Mouse (Mus musculus) frontal cortex, postnatal 10 days (tissue): ENCODE data around the gene Cib1.
A peak's percentile ranks its signal among the peaks of the same experiment; 100 is the strongest.

ENCODE experiments used
- DNase-seq, 2 experiments: peaks; one replicate each; pipeline ENCODE4 v3.0.0; 2022; ENCODE audit warnings: low spot score in 2 of 2, mixed read lengths in 1 of 2

Gene Cib1

DNA sequence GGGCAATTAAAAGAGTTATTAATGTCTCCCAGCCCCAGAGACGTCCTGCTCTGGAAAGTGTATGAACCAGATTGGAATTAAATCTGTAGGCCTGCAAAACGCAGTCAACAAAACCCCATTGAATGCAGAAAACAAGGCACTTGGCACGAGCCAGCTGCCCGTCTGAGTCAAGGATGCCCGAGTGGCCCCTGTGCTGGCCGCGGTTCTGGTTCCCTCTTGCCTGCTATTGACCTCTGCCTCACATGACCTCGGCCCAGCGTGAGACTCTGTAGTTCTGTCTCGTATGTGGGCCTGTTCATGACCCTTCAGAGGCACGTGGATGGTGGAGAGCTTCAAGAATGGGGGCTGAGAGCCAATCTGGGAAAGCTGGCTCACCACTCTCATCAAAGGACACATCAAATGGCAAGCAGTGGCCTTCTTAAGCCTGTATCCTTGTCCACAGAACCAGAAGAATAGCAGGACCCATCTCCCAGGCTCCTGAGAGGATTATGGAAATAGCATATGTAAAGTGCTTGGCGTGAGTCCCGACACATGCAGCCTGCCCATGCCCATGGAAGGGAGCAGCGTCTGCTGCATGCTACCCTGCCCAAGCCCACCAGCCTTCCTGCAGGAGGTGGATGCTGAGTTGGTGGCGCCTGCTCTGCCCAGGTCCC is 30.6 kb downstream of the Cib1 start:
- DNase-seq: no peak

DNA sequence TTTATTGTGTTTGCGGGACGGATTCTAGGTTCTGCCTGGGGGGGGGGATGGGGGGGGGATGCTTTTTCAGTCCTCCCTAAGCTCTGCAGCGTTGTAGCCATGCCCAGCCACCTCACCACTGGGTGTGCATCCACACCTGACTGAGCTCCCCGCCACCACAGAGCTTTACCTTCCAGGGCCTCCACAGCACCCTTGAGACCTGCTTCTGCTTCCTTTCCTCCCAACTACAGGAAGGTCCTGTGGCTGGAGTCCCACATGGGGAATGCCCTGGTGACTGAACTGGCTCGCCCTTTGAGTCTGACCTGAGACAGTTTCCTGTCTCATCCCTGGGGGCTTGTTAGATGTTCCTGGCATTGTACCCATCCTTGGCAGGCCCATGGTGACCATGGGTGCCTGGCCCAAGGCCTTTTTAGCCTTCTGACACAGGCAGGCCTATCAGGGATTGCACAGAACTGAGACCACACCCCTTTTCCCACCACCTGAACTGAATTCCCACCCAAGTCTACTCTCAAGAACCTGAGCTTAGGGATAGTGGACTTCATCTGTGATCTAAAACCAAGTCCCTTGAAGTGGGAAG is 31.6 kb downstream of the Cib1 start:
- no peak for DNase-seq

DNA sequence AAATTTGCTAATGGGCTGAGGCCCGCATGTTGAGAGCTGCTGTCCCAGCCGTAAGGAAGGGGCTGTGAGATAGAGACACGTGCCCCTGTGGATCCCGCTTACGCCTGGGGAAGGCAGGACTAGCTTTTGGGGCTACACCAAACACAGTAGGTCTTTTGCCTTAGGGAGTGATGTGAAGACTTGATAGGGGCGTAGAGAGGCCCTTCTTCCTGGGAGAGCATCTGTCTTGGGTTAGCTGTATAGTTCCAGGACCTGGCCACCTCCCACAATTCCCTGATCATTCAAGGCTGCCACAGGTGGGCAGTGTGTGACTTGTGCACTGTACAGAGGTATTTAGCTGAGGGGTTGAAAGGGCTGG is 32.0 kb downstream of the Cib1 start:
- DNase-seq: no peak

DNA sequence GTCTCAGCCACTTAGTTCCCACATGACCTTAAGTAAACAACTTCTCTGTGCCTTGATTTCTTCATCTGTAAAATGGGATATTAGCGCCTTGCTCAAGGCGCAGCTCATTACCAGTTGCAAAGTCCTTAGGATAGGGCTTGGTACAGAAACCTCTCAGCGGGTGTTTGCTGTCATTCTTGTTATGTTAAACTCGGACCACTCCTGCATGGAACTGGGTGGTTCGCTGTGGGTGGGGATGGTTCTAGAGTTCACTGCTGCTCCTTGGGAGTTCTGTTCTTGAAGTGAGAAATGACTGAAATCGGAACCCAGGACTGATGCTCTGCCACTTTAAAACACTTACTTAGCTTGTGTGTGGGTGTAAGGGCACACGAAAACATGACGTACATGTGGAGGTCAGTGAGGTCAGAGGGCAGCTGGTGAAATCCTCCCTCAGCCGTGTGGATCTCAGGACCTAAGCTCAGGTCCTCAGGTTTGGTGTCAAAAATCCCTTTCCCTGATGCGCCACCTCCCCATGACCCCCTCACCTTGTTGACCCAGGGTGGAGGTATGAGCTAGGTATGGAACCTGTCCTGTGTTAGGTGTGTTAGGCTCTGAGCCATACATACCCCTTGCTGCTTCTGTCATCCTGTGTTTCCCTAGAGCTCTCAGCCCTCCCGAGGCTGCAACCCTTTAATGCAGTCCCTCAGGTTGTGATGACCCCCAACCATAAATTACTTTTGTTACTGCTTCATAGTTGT is 32.6 kb downstream of the Cib1 start:
- DNase-seq: no peak

DNA sequence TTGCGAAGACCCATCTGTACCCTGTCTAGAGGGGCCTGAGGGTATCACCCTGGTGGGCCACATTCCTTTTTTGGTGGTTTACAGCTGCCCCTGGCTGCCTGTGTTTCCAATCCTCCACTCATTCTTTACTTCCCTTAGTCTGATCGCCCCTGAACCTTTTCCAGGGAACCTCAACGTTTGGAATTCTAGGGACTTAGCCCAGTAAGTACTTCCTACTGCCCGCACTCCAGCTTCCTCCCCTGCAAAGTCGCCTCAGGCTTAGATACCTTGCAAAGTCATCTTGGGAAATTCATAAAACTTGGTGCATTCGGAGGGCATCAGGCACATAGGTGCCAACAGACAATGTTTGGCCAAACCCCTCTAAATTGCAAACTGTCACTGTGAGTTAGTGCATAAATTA is 33.3 kb downstream of the Cib1 start:
- no peak for DNase-seq

DNA sequence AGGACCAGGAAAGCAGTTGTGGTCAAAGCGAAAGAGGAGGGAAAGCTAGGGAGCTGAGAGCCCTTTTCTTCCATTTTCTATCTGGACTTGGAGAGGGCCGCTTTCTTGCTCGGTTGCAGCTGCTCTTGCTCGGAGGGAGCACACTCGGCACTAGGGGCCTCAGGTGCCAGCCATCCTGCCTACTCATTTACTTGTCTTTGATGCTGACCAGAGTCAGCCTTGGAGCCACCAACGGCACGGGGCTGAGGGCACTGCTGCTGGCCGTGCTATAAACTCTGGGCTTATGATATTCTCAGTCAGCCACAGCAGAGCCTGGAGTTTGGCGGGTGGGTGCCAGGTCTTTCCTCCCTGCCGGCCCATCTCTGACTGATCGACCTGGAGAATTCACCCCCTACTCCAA is 33.8 kb downstream of the Cib1 start:
- DNase-seq: no peak

DNA sequence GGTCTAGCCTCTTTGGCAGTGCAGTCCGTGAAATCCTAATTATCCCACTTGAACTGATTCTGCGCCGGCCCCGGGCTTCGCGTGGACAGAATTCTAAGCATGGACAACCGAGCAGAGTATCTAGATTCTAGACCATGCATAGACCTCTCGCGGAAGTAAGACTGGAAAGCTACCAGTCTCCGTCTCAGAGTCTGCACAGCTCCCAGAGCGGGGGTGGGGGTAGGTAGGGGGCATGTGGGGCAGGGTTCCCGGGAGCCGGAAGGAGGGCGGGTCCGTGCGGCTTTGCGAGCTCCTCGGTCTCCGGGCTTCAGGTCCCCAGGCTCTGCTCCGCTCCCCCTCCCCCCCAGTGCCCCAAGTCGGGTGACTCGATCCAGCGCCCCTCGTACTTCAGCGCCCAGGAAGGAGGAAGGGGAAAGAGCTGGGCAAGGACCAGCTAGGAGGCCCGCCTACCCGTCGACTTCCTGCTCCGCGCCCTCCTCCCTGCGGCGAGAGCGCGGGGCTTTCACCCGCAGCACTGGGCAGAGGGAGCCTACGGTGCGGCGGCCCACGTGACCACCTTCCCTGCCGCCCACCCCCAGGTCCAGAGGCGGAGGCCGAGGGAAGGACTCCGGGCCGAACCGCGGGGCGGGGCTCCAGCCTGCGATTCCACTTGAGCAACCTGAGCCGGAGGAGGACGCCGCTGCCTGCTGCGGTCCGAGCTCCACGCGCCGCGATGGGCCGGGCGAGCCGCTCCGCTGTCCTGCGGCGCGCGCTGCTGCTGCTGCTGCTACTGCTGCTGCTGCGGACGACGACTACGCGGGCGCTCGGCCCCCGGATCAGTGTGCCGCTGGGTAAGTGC is 34.5 kb downstream of the Cib1 start:
- DNase-seq: peak; percentile 75 to 78

DNA sequence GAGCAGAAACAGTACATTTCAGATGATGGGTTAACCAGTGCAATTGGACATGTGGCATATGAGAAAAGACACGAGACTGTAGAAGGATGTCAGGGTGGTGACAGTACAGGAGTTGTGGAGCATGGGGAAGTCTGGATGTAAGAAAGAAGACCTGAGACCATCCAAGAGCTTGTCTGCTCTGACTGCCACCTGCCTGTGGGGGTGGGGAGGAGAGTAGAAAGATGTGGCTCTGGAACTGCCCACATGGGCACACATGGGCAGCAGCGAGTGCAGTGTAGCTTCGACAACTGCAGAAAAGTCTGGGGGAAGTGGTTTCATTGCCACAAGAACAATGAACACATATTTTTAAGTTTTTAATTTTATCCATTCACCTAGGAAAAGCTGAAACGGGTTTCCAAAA is 35.2 kb downstream of the Cib1 start:
- DNase-seq: no peak

DNA sequence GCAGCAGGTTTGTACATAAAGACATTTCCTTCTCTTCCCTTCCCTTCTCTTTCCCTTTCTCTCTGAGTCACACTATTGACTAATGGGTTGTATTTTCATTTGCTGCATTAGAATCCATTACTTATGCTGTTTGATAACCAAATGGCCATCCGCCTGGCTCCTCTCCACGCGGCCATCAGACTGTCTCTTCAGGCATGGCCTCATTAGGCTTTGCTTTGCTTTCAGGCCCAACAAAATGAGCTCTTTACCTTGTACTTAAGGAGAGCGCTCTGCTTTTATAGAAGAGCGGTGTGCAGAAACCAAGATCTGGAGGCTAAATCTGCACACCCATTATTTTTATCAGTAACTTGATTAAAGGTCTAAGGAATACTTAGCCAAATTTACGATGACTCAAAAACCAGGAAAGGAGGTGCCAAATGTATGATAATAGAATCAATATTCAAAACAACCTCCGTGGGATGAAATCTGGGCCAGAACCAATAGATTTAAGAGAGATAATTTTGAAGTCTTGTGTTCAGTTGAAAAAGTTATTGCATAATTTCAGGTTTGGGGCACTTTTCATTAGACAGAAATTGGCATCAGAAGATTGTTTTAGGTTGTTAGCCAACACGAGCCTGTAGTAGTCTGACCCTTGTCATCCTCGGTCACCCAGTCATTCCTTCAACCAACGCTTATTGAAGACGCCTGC is 36.9 kb downstream of the Cib1 start:
- no peak for DNase-seq

DNA sequence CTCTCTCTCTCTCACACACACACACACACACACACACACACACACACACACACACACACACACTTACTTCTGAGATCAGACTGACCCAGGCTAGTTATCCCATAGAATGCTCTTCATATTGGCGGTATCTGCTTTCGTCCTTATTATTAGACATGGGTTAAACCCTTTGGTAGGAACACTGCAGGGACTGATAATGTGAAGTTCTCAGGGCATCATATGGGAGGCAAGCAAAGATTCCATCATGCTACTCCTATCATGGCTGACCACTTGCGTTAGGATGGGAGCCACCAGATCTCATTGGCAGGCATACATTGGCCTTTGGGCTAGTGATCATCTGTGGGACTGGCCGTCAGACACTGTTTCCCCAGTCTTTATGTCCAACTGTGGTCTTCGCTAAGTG is 37.5 kb downstream of the Cib1 start:
- no peak for DNase-seq

DNA sequence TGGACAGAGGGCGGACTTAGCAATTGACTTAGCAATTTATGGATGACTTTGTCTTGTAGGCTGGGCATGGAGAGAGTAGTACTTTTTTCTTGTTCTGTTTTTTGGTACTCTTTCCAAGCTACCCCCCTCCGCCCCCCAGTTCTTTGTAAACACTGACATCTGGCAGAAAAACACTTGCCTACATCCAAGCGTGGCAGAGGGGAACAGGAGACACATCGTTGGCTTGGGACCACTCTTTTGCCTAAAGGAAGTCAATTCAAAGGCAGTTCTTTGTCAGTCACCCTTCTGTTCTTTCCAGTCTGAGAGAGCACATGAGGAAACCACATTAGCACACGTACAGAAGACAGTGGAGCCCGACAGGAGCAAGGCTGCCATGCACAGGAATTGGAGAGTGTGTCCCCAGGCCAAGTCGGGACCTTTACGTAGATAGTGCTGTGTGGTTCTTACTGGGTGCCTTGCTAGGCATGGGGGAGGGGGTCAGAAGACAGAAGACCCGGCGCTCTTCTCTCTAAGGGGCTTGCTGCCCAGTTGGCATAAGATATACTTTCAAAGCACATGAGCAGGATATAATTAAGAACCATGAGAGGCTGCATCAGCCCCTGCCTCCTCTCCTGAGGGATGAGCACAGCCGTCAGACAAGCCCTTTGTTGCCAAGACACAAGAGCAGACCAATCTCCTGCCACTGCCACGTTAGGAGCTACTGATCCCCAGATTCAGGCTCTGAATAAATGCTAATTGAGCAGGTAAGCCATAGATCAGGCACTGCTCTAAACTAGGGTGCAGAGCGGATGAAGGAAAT is 38.5 kb downstream of the Cib1 start:
- no peak for DNase-seq

DNA sequence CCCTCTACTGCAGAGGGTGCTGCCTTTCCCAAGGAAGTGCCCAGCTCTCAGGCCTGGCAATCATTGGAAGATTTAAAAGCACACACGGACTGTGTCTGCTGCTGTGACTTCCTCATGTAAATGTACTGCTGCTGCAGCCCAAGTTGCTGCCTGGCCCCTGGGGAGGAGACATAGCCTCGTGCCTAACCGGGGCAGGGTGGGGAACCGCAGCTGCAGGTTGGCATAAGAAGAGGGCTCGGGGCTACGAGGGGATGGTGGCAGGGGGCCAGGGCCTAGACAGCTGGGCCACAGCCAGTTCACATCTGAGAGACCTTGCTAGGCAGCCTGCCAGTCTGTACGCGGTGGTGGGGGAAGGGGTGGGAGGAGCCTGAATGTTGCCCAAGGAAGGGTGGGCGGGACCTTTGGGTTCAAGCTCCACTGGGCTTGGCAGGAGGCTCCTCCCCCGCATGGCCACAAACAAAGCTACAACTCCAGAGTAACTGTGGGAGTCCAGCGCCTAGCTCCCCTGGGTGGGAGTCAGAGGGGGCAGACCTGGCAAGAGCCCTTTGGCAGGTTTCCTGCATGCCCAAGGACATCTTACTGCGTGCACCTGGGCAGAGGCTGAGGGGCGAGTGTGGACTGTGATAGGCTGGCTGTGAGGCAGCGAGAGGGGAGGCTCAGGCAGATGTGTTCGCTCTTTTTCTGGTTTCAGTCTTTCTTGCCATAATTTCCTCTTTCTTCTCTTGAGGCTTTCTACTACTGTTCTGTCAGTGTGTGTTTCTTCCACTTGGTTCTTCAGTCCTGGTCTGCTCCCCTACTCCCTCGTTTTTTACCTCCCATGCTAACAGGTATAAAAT is 40.2 kb downstream of the Cib1 start:
- peak; percentile 78 to 81 for DNase-seq

DNA sequence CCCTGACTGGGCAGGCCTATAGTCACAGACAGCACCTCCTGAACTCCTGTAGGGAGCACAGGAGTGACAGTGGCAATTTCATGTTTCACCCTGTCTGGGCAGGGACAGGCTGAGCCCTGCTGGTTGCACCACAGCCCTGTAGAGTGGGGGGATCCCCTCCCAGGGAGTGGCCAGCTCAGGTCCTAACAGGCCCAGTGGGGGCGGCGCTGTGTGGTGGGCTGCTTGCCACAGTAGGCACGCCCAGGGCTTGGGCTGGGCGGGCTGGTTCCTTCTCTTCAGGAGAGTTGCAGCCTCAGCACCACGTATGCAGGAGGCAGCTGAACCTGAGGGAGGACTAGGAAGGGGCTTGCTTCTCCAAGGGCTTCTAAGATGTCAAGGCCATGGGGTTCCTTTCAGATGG is 41.2 kb downstream of the Cib1 start:
- no peak for DNase-seq

DNA sequence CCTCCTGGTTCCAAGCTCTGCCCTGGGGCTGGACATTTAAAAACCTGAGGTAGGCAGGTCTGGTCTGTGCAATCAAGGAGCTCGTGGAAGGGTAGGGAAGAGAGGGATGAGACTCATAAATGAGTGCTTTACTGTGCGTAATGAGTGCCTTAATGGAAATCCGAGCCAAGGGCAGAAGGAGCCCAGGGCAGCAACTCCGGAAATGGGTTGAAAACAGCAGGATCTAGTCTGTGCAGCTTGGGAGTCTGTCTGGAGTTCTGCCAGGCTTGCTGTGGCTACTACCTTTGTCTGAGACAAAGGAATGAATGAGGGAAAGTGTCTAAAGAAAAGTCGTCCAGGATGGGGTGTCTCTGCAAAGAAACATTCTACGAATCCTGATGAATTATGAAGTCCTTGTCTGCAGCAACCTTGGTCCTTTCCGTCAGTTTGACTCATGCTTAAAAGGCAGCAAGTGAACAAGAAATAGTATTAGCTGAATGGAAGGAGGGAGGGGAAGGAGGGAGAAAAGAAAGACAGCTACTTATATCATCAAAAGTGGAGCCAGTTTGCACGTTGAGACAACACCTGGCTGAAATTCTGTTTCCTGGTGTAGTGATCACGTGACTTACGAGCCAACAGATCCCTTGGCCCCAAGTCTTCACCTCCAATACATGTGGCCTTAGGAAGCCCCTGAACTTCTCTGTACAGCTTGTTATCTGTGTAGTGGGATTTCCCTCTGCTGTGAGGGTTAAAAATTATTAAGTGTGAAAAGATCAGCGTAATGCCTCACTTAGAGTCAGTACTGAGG is 43.3 kb downstream of the Cib1 start:
- DNase-seq: no peak

DNA sequence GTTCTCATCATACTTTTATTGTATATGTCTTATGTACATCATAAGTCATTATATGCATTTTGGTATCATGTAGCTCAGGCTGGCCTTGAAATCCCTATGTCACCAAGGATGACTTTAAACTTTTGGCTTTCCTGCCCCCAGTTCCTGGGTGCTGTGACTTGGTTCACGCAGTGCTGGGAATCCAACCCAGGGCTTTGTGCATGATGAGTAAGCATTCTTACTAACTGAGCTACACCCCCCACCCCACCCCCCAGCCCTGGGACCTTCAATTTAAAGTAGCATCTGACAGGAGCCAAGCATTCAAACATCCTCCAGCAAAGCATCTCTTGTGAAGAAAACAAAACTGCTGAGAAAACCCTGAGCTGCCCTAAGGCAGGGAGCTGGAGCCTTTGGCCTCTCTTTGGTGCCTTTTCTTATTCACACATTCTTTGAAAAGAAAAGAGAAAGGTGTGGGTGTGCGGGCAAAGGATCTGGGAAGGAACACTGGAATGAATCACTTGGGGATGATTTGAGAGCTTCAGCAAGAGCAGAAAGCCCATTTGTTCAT is 44.0 kb downstream of the Cib1 start:
- DNase-seq: no peak

DNA sequence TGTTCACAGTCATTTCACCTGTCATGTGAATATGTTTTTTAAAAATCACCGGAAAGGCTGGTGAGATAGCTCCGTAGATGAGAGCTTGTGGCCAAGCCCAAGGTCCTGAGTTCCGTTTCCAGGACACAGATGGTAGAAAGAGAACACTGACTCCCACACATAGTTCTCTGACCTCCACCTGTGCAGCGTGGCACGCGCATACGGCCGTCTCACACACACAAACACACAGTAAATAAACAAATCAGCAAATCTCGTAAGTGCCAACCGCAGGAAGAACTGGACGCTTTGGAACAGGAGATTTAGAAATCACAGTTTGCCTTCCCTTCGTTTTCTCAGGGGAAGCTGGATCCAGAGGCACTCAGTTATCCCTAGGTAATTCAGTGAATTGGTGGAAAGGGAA is 45.1 kb downstream of the Cib1 start:
- no peak for DNase-seq

DNA sequence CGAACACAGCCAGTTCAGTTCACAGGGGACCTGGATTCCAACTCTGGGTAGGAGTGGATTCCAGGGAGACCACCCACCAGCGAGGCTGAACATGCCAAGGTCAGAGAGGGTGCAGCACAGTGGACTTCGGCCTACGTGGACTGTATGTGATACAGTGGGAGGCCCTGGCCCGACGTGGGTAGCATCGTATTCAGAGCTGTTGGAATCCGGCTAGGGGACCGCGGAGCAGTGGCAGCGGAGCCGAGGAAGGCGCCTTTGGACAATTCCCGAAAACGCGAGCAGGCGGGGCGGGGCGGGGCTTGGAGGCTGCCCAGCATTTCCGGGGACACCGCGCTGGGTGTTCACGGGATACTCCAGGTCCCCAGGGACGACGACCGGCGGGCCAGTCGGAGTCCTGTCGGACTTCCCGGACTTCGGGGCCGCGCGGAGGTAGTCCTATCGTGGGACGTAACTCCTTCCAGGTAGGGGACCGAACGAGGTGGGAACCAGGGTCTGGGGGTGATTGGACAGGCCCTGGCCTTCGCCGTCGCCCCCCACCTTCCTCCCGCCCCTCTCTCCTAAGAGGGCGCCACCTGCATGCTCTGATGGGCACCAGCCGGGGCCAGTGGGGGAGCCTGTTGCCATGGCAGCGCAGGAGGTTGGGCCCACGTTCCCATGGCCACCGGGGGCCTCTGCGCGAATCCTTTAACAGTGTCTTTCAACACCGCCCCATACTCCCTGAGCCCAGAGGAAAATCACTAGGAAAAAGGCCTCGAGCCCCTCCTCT is 45.9 kb downstream of the Cib1 start, which contains the start of gene Sema4b:
TSS of gene Sema4b (plus strand) at position 311 of the 766 bp plus-strand sequence.
- DNase-seq: peak; percentile 95

DNA sequence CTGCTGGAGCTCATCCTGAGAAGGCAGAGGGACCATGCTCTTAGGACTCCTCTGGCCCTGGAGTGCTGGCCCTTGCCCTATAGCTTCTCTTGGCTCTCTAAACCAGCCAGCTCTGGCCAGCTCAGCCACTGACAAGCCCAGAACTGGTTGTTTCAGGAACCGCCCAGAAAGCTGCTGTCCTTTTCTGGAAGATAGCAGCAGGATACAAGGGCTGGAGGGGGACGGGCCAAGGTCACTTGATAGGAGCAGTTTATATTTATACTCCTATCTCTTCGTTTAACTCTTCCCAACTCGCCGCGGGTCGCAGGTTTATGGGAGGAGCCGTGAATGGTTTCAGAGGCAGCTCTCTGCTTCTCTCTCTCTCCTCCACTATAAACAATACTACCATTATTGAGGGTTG is 46.6 kb downstream of the Cib1 start:
- DNase-seq: no peak
